Mouse (Mus musculus) heart, postnatal 10 days (tissue): ENCODE measurements around the gene Spata5. TPM values are rescaled to one million over a fixed set of nuclear protein-coding genes. Genes with fewer than 3 reads are reported as not detected.
A peak's percentile ranks its signal among the peaks of the same experiment; 100 is the strongest.

Experiments used
- DNase-seq, 2 experiments: peaks; one replicate each; pipeline ENCODE4 v3.0.0; 2021
- intact Hi-C: fragments of 180-260 bp; cut with DNase I; formaldehyde crosslinking; loops from one replicate; pipeline ENCODE4 v1.15.1; 2025
- total RNA-seq, 2 experiments: library from RNA; stranded (reverse); gene quantifications; 2 replicates each; pipeline ENCODE4 v1.2.3; 2021

The Spata5 gene
- total RNA-seq: 10 to 100 TPM; 21.1 to 23.3 TPM

GRCm38 (mm10) chr3:37419458-37419991, at the start of gene Spata5:
Spata5 (plus strand) TSS chr3:37419896.
- intact Hi-C loops: no loop called here
- DNase-seq: peak; percentile 98

- intact Hi-C loops: no loop called here
- peak in 1 of 2 experiments; percentile 32 for DNase-seq
Observed at GRCm38 (mm10) chr3:37370407-37370806, 49.3 kb upstream of the Spata5 start.

- intact Hi-C loops: no loop called here
- no peak for DNase-seq
Observed at GRCm38 (mm10) chr3:37373712-37374111, 46.0 kb upstream of the Spata5 start.

GRCm38 (mm10) chr3:37377926-37378325, 41.8 kb upstream of the Spata5 start:
- intact Hi-C loops: no loop called here
- no peak for DNase-seq

- peak; percentile 39 to 43 for DNase-seq
- intact Hi-C loops: no loop called here
Observed at GRCm38 (mm10) chr3:37378412-37378811, 41.3 kb upstream of the Spata5 start.

GRCm38 (mm10) chr3:37379201-37379600, 40.5 kb upstream of the Spata5 start:
- intact Hi-C loops: no loop called here
- no peak for DNase-seq

- peak; percentile 66 to 75 for DNase-seq
- intact Hi-C loops: loop anchor here (5.0 kb wide), 1 partner anchor 33 kb away; the partner anchor contains the start of gene Fgf2
Observed at GRCm38 (mm10) chr3:37379930-37380881, 39.5 kb upstream of the Spata5 start.

- intact Hi-C loops: loop anchor here (5.0 kb wide), 1 partner anchor 34 kb away; the partner anchor contains the start of gene Fgf2
- DNase-seq: no peak
Observed at GRCm38 (mm10) chr3:37381457-37381856, 38.2 kb upstream of the Spata5 start.

- DNase-seq: peak; percentile 34 to 47
- intact Hi-C loops: loop anchor here (5.0 kb wide), 1 partner anchor 36 kb away; the partner anchor contains the start of gene Fgf2
Observed at GRCm38 (mm10) chr3:37383096-37383765, 36.5 kb upstream of the Spata5 start.

GRCm38 (mm10) chr3:37387310-37387709, 32.4 kb upstream of the Spata5 start:
- no peak for DNase-seq
- intact Hi-C loops: no loop called here

- no peak for DNase-seq
- intact Hi-C loops: no loop called here
Observed at GRCm38 (mm10) chr3:37396930-37397608, 22.6 kb upstream of the Spata5 start.

GRCm38 (mm10) chr3:37397646-37398045, 22.1 kb upstream of the Spata5 start:
- peak in 1 of 2 experiments; percentile 20 for DNase-seq
- intact Hi-C loops: no loop called here

- DNase-seq: peak; percentile 87 to 90
- intact Hi-C loops: no loop called here
Observed at GRCm38 (mm10) chr3:37398661-37399395, 20.9 kb upstream of the Spata5 start.

- intact Hi-C loops: no loop called here
Observed at GRCm38 (mm10) chr3:37401729-37402610, 17.7 kb upstream of the Spata5 start.

GRCm38 (mm10) chr3:37407598-37407997, 12.1 kb upstream of the Spata5 start:
- intact Hi-C loops: no loop called here
- no peak for DNase-seq

More at GRCm38 (mm10) chr3:37401729-37402610, 17.7 kb upstream of the Spata5 start:
- peak; percentile 54 for DNase-seq

- intact Hi-C loops: loop anchor here (5.0 kb wide), 1 partner anchor 321 kb away; no protein-coding TSS in a partner anchor
Observed at GRCm38 (mm10) chr3:37413446-37413845, 6.2 kb upstream of the Spata5 start.

GRCm38 (mm10) chr3:37414413-37414960, 5.2 kb upstream of the Spata5 start:
- intact Hi-C loops: loop anchor here (1.0 to 5.0 kb wide), 3 partner anchors 90 to 322 kb away; no protein-coding TSS in a partner anchor
- peak; percentile 82 to 92 for DNase-seq

More at GRCm38 (mm10) chr3:37413446-37413845, 6.2 kb upstream of the Spata5 start:
- no peak for DNase-seq

GRCm38 (mm10) chr3:37418341-37418740, 1.4 kb upstream of the Spata5 start:
- intact Hi-C loops: no loop called here
- no peak for DNase-seq
